Mouse (Mus musculus): ENCODE measurements at regions not wholly inside any gene's neighbourhood (a gene's known extent, or its start where the extent isn't known, plus 50 kb on each side); places are given as distances from the start of the nearest gene placed in this dataset.

DNA sequence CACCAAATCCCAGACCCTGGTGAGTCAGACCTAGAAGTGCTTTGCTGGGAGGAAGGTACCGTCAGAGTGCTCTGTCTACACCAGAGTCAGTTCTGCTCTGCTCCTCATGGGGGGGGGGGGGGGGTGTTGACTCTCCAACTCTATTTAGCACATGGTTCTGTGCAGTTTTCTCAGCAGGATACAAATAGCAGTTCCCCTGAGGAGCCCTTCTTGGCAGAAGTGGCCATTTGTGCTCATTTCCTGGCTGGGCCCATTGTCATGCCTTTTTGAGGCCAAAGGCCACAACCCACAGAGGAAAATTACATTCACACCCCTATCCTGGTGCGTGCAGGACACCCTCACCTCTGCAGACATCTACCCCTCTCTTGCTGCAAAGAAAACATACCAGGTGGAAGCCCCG lies 118.3 kb downstream of the Psmg1 start:
- H3K4me3 ChIP-seq (ENCODE audit: low read depth, low read length) = no peak overlapping the region
- no peak for DNase-seq (ENCODE audit: low spot score)
- H3K4me1 ChIP-seq (ENCODE audit: insufficient read depth, low read depth, low read length) = no peaks in the 10 kb centered on the region
- ATAC-seq (ENCODE audit: extremely low read depth, insufficient number of reproducible peaks, low FRiP score, poor library complexity, severe bottlenecking) = no peak
- H3K9me3 ChIP-seq (replicated peaks) = no peaks in the 10 kb centered on the region
- TF ChIP-seq POLR2AphosphoS5 (IDR thresholded peaks at IDR 0.05; ENCODE audit: insufficient replicate concordance, low read depth, low read length) (no peak), GATA2 (IDR thresholded peaks at IDR 0.05; ENCODE audit: borderline replicate concordance, low read depth, low read length) (no peak), CTCF (IDR thresholded peaks at IDR 0.05; ENCODE audit: low read depth, low read length) (no peak), TAL1 (conservative IDR thresholded peaks at IDR 0.05; ENCODE audit: low read depth, low read length) (no peak), GATA1 (IDR thresholded peaks at IDR 0.05; ENCODE audit: borderline replicate concordance, low read length) (no peak)
- H3K36me3 ChIP-seq (replicated peaks) = no peaks in the 10 kb centered on the region
- peaks cover 11% of the 10 kb centered on the region for H3K27me3 ChIP-seq (ENCODE audit: insufficient read depth, low read length)

DNA sequence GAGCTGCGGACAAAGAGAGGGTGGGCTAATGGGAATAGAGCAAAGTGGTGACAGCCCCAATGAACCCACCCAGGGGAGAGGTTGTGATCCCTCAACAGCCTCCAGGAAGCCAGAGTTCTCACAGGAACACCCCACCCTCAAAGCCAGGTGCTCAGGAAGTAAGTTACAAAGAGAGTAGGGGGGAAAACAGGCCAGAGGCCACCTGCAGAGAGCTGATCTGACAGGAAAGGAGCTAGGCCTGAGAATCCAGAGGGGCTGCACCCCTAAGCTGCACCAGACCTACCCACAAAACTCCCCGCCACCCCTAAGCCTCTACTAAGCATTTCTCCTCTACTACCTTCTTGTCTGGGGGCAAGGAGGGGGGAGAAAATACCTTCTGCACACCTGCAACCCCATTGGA lies 120.5 kb downstream of the Psmg1 start:
- no peak for DNase-seq (ENCODE audit: low spot score)
- no peak for TF ChIP-seq POLR2AphosphoS5 (IDR thresholded peaks at IDR 0.05; ENCODE audit: insufficient replicate concordance, low read depth, low read length)

DNA sequence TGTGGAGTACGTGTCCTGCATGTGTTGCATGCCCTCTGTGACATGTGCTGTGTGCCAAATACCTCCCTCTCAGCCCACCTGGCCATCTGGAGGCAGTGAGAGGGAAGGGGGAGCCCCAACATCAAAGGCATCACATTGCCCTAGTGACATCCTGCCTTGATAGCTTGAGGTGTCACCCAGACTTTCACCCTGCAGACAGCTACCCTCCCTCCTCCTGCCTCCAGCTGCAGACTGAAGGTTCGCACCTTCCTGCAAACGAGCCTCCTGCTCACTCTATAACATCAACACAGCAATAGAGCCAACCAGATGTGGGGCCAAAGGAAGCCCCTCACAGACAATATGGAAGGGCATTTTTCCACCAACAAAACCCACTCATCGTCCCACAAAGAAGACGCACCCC lies 121.3 kb downstream of the Psmg1 start:
- no peaks in the 10 kb centered on the region for H3K36me3 ChIP-seq (replicated peaks)
- no peak overlapping the region for H3K4me3 ChIP-seq (ENCODE audit: low read depth, low read length)

More for the DNA sequence above, 120.5 kb downstream of the Psmg1 start:
- H3K4me3 ChIP-seq (ENCODE audit: low read depth, low read length) = no peak overlapping the region
- no peaks in the 10 kb centered on the region for H3K36me3 ChIP-seq (replicated peaks)
- no peaks in the 10 kb centered on the region for H3K4me1 ChIP-seq (ENCODE audit: insufficient read depth, low read depth, low read length)
- no peak for ATAC-seq (ENCODE audit: extremely low read depth, insufficient number of reproducible peaks, low FRiP score, poor library complexity, severe bottlenecking)
- no peaks in the 10 kb centered on the region for H3K9me3 ChIP-seq (replicated peaks)
- peaks cover 11% of the 10 kb centered on the region for H3K27me3 ChIP-seq (ENCODE audit: insufficient read depth, low read length)

DNA sequence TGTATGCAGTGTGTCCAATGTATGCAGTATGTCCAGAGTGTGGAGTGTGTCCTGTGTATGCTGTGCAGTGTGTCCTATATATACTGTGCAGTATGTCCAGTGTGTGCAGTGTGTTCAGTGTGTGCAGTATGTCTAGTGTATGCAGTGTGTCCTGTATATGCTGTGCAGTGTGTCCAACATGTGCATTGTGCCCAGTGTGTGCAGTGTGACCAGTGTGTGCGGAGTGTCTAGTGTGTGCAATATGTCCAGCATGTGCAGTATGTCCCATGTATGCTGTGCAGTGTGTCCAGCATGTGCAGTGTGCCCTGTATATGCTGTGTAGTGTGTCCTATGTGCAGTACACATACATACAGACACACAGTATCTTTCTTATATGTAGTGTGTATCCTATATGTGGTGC lies 121.9 kb downstream of the Psmg1 start:
- Histone ChIP-seq H3K36me3 (replicated peaks) (no peaks in the 10 kb centered on the region), H3K4me3 (ENCODE audit: low read depth, low read length) (no peak overlapping the region; the same call in 1 of the 2 replicates), H3K4me1 (ENCODE audit: insufficient read depth, low read depth, low read length) (0 out of 2 replicates have a peak, but pooled peaks cover 2% of the 10 kb centered on the region), H3K9me3 (replicated peaks) (no peaks in the 10 kb centered on the region), H3K27me3 (ENCODE audit: insufficient read depth, low read length) (peaks cover 11% of the 10 kb centered on the region)
- DNase-seq (ENCODE audit: low spot score) (no peak), ATAC-seq (ENCODE audit: extremely low read depth, insufficient number of reproducible peaks, low FRiP score, poor library complexity, severe bottlenecking) (no peak)
- TF ChIP-seq TAL1 (conservative IDR thresholded peaks at IDR 0.05; ENCODE audit: low read depth, low read length) (no peak), POLR2AphosphoS5 (IDR thresholded peaks at IDR 0.05; ENCODE audit: insufficient replicate concordance, low read depth, low read length) (peak; percentile 78; the same call in 1 of the 2 replicates)

More for the DNA sequence above, 121.3 kb downstream of the Psmg1 start:
- Histone ChIP-seq H3K4me1 (ENCODE audit: insufficient read depth, low read depth, low read length) (no peaks in the 10 kb centered on the region), H3K27me3 (ENCODE audit: insufficient read depth, low read length) (peaks cover 11% of the 10 kb centered on the region), H3K9me3 (replicated peaks) (no peaks in the 10 kb centered on the region)
- ATAC-seq (ENCODE audit: extremely low read depth, insufficient number of reproducible peaks, low FRiP score, poor library complexity, severe bottlenecking) = no peak
- TF ChIP-seq GATA1 (IDR thresholded peaks at IDR 0.05; ENCODE audit: borderline replicate concordance, low read length) (no peak), TAL1 (conservative IDR thresholded peaks at IDR 0.05; ENCODE audit: low read depth, low read length) (no peak), CTCF (IDR thresholded peaks at IDR 0.05; ENCODE audit: low read depth, low read length) (no peak), POLR2AphosphoS5 (IDR thresholded peaks at IDR 0.05; ENCODE audit: insufficient replicate concordance, low read depth, low read length) (no peak), GATA2 (IDR thresholded peaks at IDR 0.05; ENCODE audit: borderline replicate concordance, low read depth, low read length) (no peak)
- no peak for DNase-seq (ENCODE audit: low spot score)

DNA sequence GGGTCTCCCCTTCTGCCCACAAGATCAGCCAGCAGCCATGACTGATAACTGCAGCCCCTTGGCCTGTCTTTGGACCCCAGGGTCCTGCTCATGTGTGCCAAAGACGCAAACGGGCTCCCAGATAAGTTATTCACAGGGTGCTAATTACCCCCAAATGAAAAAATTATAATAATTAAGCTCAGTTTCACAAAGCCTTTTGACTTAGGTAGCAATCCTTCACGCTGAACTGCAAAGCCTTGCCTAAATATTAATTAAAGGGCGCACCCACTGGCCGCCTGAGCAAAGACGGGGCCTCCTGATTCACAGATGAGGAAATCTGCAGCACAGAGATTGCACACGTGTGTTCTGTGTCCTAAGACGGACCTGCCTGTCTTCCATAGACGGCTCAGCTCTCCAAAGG lies 123.2 kb downstream of the Psmg1 start:
- no peak overlapping the region for H3K4me3 ChIP-seq (ENCODE audit: low read depth, low read length)
- TF ChIP-seq GATA2 (IDR thresholded peaks at IDR 0.05; ENCODE audit: borderline replicate concordance, low read depth, low read length) = no peak
- TF ChIP-seq GATA1 (IDR thresholded peaks at IDR 0.05; ENCODE audit: borderline replicate concordance, low read length) = no peak
- no peak for TF ChIP-seq CTCF (IDR thresholded peaks at IDR 0.05; ENCODE audit: low read depth, low read length)
- no peak for TF ChIP-seq TAL1 (conservative IDR thresholded peaks at IDR 0.05; ENCODE audit: low read depth, low read length)
- TF ChIP-seq POLR2AphosphoS5 (IDR thresholded peaks at IDR 0.05; ENCODE audit: insufficient replicate concordance, low read depth, low read length) = no peak
- H3K4me1 ChIP-seq (ENCODE audit: insufficient read depth, low read depth, low read length) = peaks cover 5% of the 10 kb centered on the region; the same call in 1 of the 2 replicates
- H3K36me3 ChIP-seq (replicated peaks) = no peaks in the 10 kb centered on the region
- DNase-seq (ENCODE audit: low spot score) (no peak), ATAC-seq (ENCODE audit: extremely low read depth, insufficient number of reproducible peaks, low FRiP score, poor library complexity, severe bottlenecking) (no peak)
- no peaks in the 10 kb centered on the region for H3K9me3 ChIP-seq (replicated peaks)
- peaks cover 11% of the 10 kb centered on the region for H3K27me3 ChIP-seq (ENCODE audit: insufficient read depth, low read length)

DNA sequence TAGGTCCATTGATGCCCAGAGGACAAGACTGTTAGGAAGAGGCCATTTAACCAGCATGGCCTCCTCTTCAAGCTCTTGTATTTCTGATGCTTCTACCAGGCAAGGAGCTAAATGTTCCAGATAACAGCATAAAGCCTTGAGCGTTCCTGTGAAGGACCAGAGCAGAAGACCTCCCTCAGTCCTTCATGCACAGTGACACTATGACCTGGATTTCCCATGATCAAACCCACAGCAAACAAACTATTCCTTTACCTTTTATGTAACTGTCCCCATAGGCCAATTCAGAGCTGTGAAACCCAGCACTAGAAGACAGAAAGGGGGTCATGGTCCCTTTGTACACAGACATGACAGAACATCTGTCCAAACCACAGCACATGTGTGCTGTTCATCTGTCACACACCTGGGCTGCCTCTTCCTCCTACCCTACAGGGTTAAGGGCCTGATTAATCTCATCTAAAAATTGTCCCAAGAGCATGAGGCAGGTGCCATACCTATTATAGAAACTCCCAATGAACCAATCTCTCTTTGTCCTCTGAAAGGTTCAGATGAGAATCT lies 123.8 kb downstream of the Psmg1 start:
- ATAC-seq (ENCODE audit: extremely low read depth, insufficient number of reproducible peaks, low FRiP score, poor library complexity, severe bottlenecking) (no peak), DNase-seq (ENCODE audit: low spot score) (no peak)
- Histone ChIP-seq H3K4me3 (ENCODE audit: low read depth, low read length) (no peak overlapping the region), H3K27me3 (ENCODE audit: insufficient read depth, low read length) (peaks cover 11% of the 10 kb centered on the region), H3K9me3 (replicated peaks) (no peaks in the 10 kb centered on the region), H3K4me1 (ENCODE audit: insufficient read depth, low read depth, low read length) (peaks cover 11% of the 10 kb centered on the region; the same call in 1 of the 2 replicates), H3K36me3 (replicated peaks) (no peaks in the 10 kb centered on the region)
- no peak for TF ChIP-seq POLR2AphosphoS5 (IDR thresholded peaks at IDR 0.05; ENCODE audit: insufficient replicate concordance, low read depth, low read length)
- TF ChIP-seq GATA1 (IDR thresholded peaks at IDR 0.05; ENCODE audit: borderline replicate concordance, low read length) = no peak
- TF ChIP-seq TAL1 (conservative IDR thresholded peaks at IDR 0.05; ENCODE audit: low read depth, low read length) = no peak
- TF ChIP-seq GATA2 (IDR thresholded peaks at IDR 0.05; ENCODE audit: borderline replicate concordance, low read depth, low read length) = no peak
- no peak for TF ChIP-seq CTCF (IDR thresholded peaks at IDR 0.05; ENCODE audit: low read depth, low read length)

DNA sequence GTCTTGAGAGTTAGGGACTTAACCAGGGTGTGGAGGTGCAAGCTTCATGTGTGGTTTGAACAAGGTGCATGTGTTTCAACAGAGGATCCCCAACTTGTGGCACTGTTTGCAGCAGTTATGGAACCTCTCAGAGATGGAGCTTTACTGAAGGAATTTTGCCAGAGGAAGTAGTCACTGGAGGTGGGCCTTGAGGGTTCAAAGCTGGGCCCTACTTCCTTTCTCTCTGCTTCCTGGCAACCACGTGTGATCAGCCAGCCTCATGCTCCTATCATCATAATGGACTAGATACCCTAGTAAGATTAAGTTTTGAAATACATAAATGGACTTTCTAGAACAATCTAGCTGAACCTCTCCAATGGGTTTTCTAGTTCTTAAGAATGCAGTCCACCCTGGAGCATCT lies 125.2 kb downstream of the Psmg1 start:
- Histone ChIP-seq H3K4me1 (ENCODE audit: insufficient read depth, low read depth, low read length) (peaks cover 20% of the 10 kb centered on the region; the same call in 1 of the 2 replicates), H3K9me3 (replicated peaks) (no peaks in the 10 kb centered on the region), H3K27me3 (ENCODE audit: insufficient read depth, low read length) (peaks cover 11% of the 10 kb centered on the region), H3K4me3 (ENCODE audit: low read depth, low read length) (no peak overlapping the region), H3K36me3 (replicated peaks) (no peaks in the 10 kb centered on the region)
- DNase-seq (ENCODE audit: low spot score) (no peak), ATAC-seq (ENCODE audit: extremely low read depth, insufficient number of reproducible peaks, low FRiP score, poor library complexity, severe bottlenecking) (no peak)
- TF ChIP-seq TAL1 (conservative IDR thresholded peaks at IDR 0.05; ENCODE audit: low read depth, low read length) = no peak
- TF ChIP-seq GATA1 (IDR thresholded peaks at IDR 0.05; ENCODE audit: borderline replicate concordance, low read length) = no peak
- TF ChIP-seq GATA2 (IDR thresholded peaks at IDR 0.05; ENCODE audit: borderline replicate concordance, low read depth, low read length) = no peak
- no peak for TF ChIP-seq CTCF (IDR thresholded peaks at IDR 0.05; ENCODE audit: low read depth, low read length)
- no peak for TF ChIP-seq POLR2AphosphoS5 (IDR thresholded peaks at IDR 0.05; ENCODE audit: insufficient replicate concordance, low read depth, low read length)

Data from G1E (cell line).